ENCODE assay signal across 9 mouse cellular contexts in genomic region chr10:39420842-39421617, GRCm38 (mm10). TPM values are rescaled to one million over a fixed set of nuclear protein-coding genes. Genes with fewer than 3 reads are reported as not detected.
DNase-seq lines count a peak whose midpoint lies in the region; ATAC-seq and TF ChIP-seq lines count a peak whose summit lies in the region.
"Had no signal": no experiment of that assay in that cellular context is flagged by ENCODE, and none has a peak within 500 bp of the region (broad histone marks: within the 10 kb centered on the region; RNA-seq: fewer than 3 reads in every experiment).

No protein-coding gene starts in this region.

- TF ChIP-seq EP300 in heart, adult 2 months (IDR thresholded peaks at IDR 0.05; ENCODE audit: insufficient read depth, low read depth, low read length), result no peak
- no peak for TF ChIP-seq EP300 in heart, postnatal 0 days (IDR thresholded peaks at IDR 0.05; ENCODE audit: low read depth)

- H3K9me3 ChIP-seq in heart, postnatal 0 days (replicated peaks; ENCODE audit: control insufficient read depth, low read length), result no peaks in the 10 kb centered on the region

- H3K79me2 ChIP-seq in heart, adult 2 months (replicated peaks; ENCODE audit: control insufficient read depth, insufficient read depth, low read length), result peaks cover 4% of the 10 kb centered on the region

- peaks cover 9% of the 10 kb centered on the region for H3K36me3 ChIP-seq in heart, adult 2 months (ENCODE audit: control insufficient read depth, insufficient read depth, low read length)
- H3K36me3 ChIP-seq in heart, postnatal 0 days (replicated peaks; ENCODE audit: control insufficient read depth, insufficient read depth, low read length), result peaks cover 3% of the 10 kb centered on the region; the same call in 1 of the 2 replicates

- no peak for TF ChIP-seq POLR2A in heart, adult 2 months (IDR thresholded peaks at IDR 0.05; ENCODE audit: insufficient read depth, low read depth, low read length)

- intact Hi-C loops in heart, adult 2 months (cut with DNase I), result loop anchor here (2.0 kb wide), 1 partner anchor 14 kb away; no protein-coding TSS in a partner anchor
- intact Hi-C loops in heart, postnatal 25 days (cut with DNase I), result no loop called here
- intact Hi-C loops in left cerebral cortex, adult 2 months (cut with DNase I), result no loop called here

- TF ChIP-seq CTCF in heart, adult 2 months (IDR thresholded peaks at IDR 0.05), result no peak
- no peak for TF ChIP-seq CTCF in heart, postnatal 0 days (IDR thresholded peaks at IDR 0.05; ENCODE audit: low read depth)
- no peak for TF ChIP-seq CTCF in left cerebral cortex, adult 2 months (IDR thresholded peaks at IDR 0.05)

- no peak overlapping the region for H3K4me3 ChIP-seq in heart, adult 2 months
- no peak overlapping the region for H3K4me3 ChIP-seq in heart, postnatal 0 days (ENCODE audit: low read depth, low read length)
- no peak overlapping the region for H3K4me3 ChIP-seq in left cerebral cortex, adult 2 months

- no peak overlapping the region for H3K4me2 ChIP-seq in heart, postnatal 0 days (ENCODE audit: low read depth, low read length)

- H3K4me1 ChIP-seq in heart, adult 2 months (ENCODE audit: control insufficient read depth, insufficient read depth, low read length), result peaks cover 26% of the 10 kb centered on the region
- peaks cover 39% of the 10 kb centered on the region for H3K4me1 ChIP-seq in heart, postnatal 0 days (ENCODE audit: control insufficient read depth, insufficient read depth)

- no peak overlapping the region for H3K9ac ChIP-seq in heart, adult 2 months (ENCODE audit: low read depth, low read length)
- H3K9ac ChIP-seq in heart, postnatal 0 days (replicated peaks; ENCODE audit: low read depth, low read length), result 0 out of 2 replicates have a peak overlapping the region, but pooled peaks have one; percentile 17

- WGBS in heart, adult 2 months, result 34% methylated on average over 9 of the region's 9 CpGs
- 51% methylated on average over 9 of the region's 9 CpGs for WGBS in heart, postnatal 0 days

- peak overlapping the region; percentile 67 for H3K27ac ChIP-seq in heart, adult 2 months
- H3K27ac ChIP-seq in heart, postnatal 0 days (ENCODE audit: low read depth), result peak overlapping the region; percentile 35; the same call in 1 of the 2 replicates
- no peak overlapping the region for H3K27ac ChIP-seq in left cerebral cortex, adult 2 months

- DNase-seq in heart, adult 2 months, result peak; percentile 44 to 56
- no peak for DNase-seq in heart, postnatal 25 days (ENCODE audit: low spot score)
- peak; percentile 52 for DNase-seq in 3134 (ENCODE audit: extremely low read depth, insufficient read length, low spot score)
- DNase-seq in heart, postnatal 0 days (ENCODE audit: low spot score), result no peak
- DNase-seq in testis, postnatal 10 days (ENCODE audit: low spot score), result no peak
- no peak for DNase-seq in left cerebral cortex, adult 2 months (ENCODE audit: extremely low spot score in 1 of 2, low spot score in 2 of 2)

- 0 out of 2 replicates have a peak, but pooled peaks have one; percentile 39 for ATAC-seq in cerebellum, adult (ENCODE audit: insufficient number of reproducible peaks, low FRiP score, low TSS enrichment)
- ATAC-seq in heart, postnatal 0 days (ENCODE audit: insufficient read depth, low read depth), result no peak
- ATAC-seq in megakaryocyte, adult 5-6 weeks (ENCODE audit: poor library complexity, severe bottlenecking), result peak; percentile 55

- H3K27me3 ChIP-seq in heart, adult 2 months (ENCODE audit: control insufficient read depth, insufficient read depth, low read length), result no peaks in the 10 kb centered on the region
- no peaks in the 10 kb centered on the region for H3K27me3 ChIP-seq in heart, postnatal 0 days (ENCODE audit: control insufficient read depth, insufficient read depth, low read length)

RNA-seq across cellular contexts. Expression of gene Fyn, which starts 52.4 kb away (rescaled TPM):
- 10 to 100 TPM; 26.1 to 29.7 TPM for total RNA-seq in heart, adult 2 months (2021)
- polyA plus RNA-seq in heart, adult 2 months (2012; rRNA removed), result 23.2 and 36.4 TPM in 2 replicates
- total RNA-seq in heart, postnatal 25 days (2021), result 10 to 100 TPM; 29.1 to 42.5 TPM
- 24.1 and 34.3 TPM in 2 replicates for total RNA-seq in heart, postnatal 0 days (2014; rRNA removed; ENCODE audit: low replicate concordance)
- polyA plus RNA-seq in heart, postnatal 0 days (2015; fragmentation: Nextera tagmentation; extraction: Ambion mirVana), result 10.3 and 10.8 TPM in 2 replicates
- 19.5 and 21.3 TPM in 2 replicates for total RNA-seq in megakaryocyte, adult 5-6 weeks (2015)
- 28.9 and 36.3 TPM in 2 replicates for total RNA-seq in megakaryocyte, adult 5-6 weeks (2017)
- 100 to 1,000 TPM; 116 to 117 TPM for total RNA-seq in left cerebral cortex, adult 2 months (2021)
- total RNA-seq: MEL had no signal

Comparison
In these comparisons a context has a peak if more than half of its experiments do, and no peak if none do; other contexts are left out.
1. DNase-seq: peak in heart, adult 2 months (2 of 2) and 3134 (single experiment); none in heart, postnatal 25 days (single experiment), heart, postnatal 0 days (single experiment), testis, postnatal 10 days (single experiment) and left cerebral cortex, adult 2 months (0 of 2).